Mouse (Mus musculus) CH12.LX (cell line): ENCODE data around the gene Gng3.
A peak's percentile ranks its signal among the peaks of the same experiment; 100 is the strongest.

Experiments used
- CHD2 ChIP-seq: IDR thresholded peaks from 2 replicates; pipeline ENCODE4 v1.6.1; 2011; ENCODE audit warnings: low read length, improper control_type of control experiment
- CTCF ChIP-seq, 2 experiments: IDR thresholded peaks in 1 of 2; conservative IDR thresholded peaks in 1 of 2; 2 replicates each; pipeline ENCODE4 v1.5.1; 2011 to 2012; ENCODE audit warnings: low read depth in 2 of 2, low read length in 2 of 2, improper control_type of control experiment in 1 of 2, inconsistent platforms in 1 of 2, mild to moderate bottlenecking in 1 of 2, moderate library complexity in 1 of 2
- EP300 ChIP-seq: IDR thresholded peaks from 2 replicates; pipeline ENCODE4 v1.6.1; 2011; ENCODE audit warnings: low read length, improper control_type of control experiment
- MAZ ChIP-seq: IDR thresholded peaks from 2 replicates; pipeline ENCODE4 v1.6.1; 2012; ENCODE audit warnings: low read depth, mild to moderate bottlenecking, inconsistent platforms, low read length, improper control_type of control experiment, moderate library complexity
- POLR2A ChIP-seq: IDR thresholded peaks from 2 replicates; pipeline ENCODE4 v1.6.1; 2011; ENCODE audit warnings: low read depth, mild to moderate bottlenecking, improper control_type of control experiment, low read length
- SMC3 ChIP-seq: IDR thresholded peaks from 2 replicates; pipeline ENCODE4 v1.6.1; 2011; ENCODE audit warnings: low read depth, low read length, improper control_type of control experiment
- UBTF ChIP-seq: IDR thresholded peaks from 2 replicates; pipeline ENCODE4 v1.6.1; 2012; ENCODE audit warnings: low read depth, mild to moderate bottlenecking, inconsistent platforms, low read length, improper control_type of control experiment, moderate library complexity

GRCm38 (mm10) chr19:8819596-8820423 lies 19.2 kb downstream of the Gng3 start, which contains the start of gene Hnrnpul2:
- TF ChIP-seq EP300 (no peak), CTCF (conservative IDR thresholded peaks at IDR 0.05 in 1 of 2, IDR thresholded peaks at IDR 0.05 in 1 of 2; ENCODE audit: low read depth in 2 of 2, low read length in 2 of 2) (no peak), SMC3 (no peak), MAZ (peak; percentile 25; the same call in 1 of the 2 replicates), POLR2A (peak; percentile 95), CHD2 (no peak; the same call in 1 of the 2 replicates), UBTF (peak; percentile 59; the same call in 1 of the 2 replicates)
